Mouse (Mus musculus) forebrain, embryonic 16.5 days (tissue): Measurements from ENCODE around the gene Smad5. TPM values are rescaled to one million over a fixed set of nuclear protein-coding genes. Genes with fewer than 3 reads are reported as not detected.

Experiments
- ATAC-seq: fragments of 200-750 bp; cut with Nextera tagmentation; 2 replicates; pipeline ENCODE4 v1.8.0; 2017; ENCODE audit warnings: mild to moderate bottlenecking, moderate library complexity
- H3K27ac ChIP-seq: fragments of 300-500 bp; sonication (generic); 2 replicates; pipeline ENCODE4 v1.5.1; 2014; ENCODE audit warnings: low read length, control low read depth
- H3K27me3 ChIP-seq: fragments of 300-500 bp; sonication (generic); replicated peaks from 2 replicates; pipeline ENCODE4 v1.6.1; 2014; ENCODE audit warnings: low read length; ENCODE audit not compliant: control insufficient read depth, insufficient read depth
- H3K36me3 ChIP-seq: fragments of 300-500 bp; sonication (generic); 2 replicates; pipeline ENCODE4 v1.6.1; 2014; ENCODE audit not compliant: control insufficient read depth, insufficient read depth
- H3K4me1 ChIP-seq: fragments of 300-500 bp; sonication (generic); replicated peaks from 2 replicates; pipeline ENCODE4 v1.6.1; 2014; ENCODE audit warnings: low read length; ENCODE audit not compliant: control insufficient read depth, insufficient read depth
- H3K4me2 ChIP-seq: fragments of 300-500 bp; sonication (generic); 2 replicates; pipeline ENCODE4 v1.6.1; 2014; ENCODE audit warnings: mild to moderate bottlenecking, low read length, control low read depth
- H3K4me3 ChIP-seq: fragments of 300-500 bp; sonication (generic); replicated peaks from 2 replicates; pipeline ENCODE4 v1.5.1; 2014; ENCODE audit warnings: mild to moderate bottlenecking, low read length, control low read depth
- H3K9ac ChIP-seq: fragments of 300-500 bp; sonication (generic); replicated peaks from 2 replicates; pipeline ENCODE4 v1.6.1; 2014; ENCODE audit warnings: low read depth, low read length, control low read depth
- H3K9me3 ChIP-seq: fragments of 300-500 bp; sonication (generic); 2 replicates; pipeline ENCODE4 v1.6.1; 2016; ENCODE audit warnings: low read length; ENCODE audit not compliant: control insufficient read depth
- WGBS: fragments of 180-500 bp; shearing (Covaris S2); extraction: QIAGEN DNeasy Blood & Tissue Kit; methylation state at CpG from one replicate; pipeline ENCODE4 v1.1.7; 2014; 5-methylcytosine and 5-hydroxymethylcytosine counted together
- polyA plus RNA-seq: library from polyadenylated mRNA; unstranded; fragments of >200 nt; fragmentation: Nextera tagmentation; extraction: Ambion mirVana; gene quantifications from 2 replicates; pipeline ENCODE4 v1.2.1, GENCODE M21; 2015

The Smad5 gene
- polyA plus RNA-seq, 1 experiment from 2014 or later = 32.9 TPM

- no peak overlapping the region for H3K4me3 ChIP-seq
- no peak for ATAC-seq
- no peak overlapping the region for H3K4me2 ChIP-seq
- peaks cover 21% of the 10 kb centered on the region for H3K27me3 ChIP-seq
- no peaks in the 10 kb centered on the region for H3K36me3 ChIP-seq
- H3K27ac ChIP-seq = no peak overlapping the region
- no peak overlapping the region for H3K9ac ChIP-seq
- H3K4me1 ChIP-seq = peaks cover 17% of the 10 kb centered on the region
- H3K9me3 ChIP-seq = no peaks in the 10 kb centered on the region
- 49% methylated on average over 12 of the region's 12 CpGs for WGBS
Measured at GRCm38 (mm10) chr13:56757201-56757600, 54.4 kb downstream of the Smad5 start.

DNA sequence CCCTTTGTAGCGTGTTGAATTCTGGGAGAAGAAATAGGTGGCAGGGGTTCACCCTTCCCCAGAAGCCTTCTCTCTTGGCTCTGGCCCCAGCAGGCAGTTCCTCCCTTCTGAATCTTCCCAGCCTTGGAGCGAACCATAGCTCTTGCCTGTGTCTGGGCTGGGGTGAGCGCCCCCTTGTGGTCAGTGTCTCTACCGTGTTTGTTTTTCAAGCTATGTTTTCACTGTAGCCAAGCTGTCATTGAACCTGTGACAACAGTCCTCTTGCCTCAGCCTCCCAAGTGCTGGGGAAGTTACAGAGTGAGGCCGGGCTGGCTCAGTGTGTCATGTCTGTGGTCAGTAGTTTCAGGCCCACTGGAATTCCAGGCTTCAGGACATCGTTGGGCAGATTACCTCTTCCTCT lies 55.7 kb downstream of the Smad5 start:
- H3K27me3 ChIP-seq = peaks cover 11% of the 10 kb centered on the region; the same call in 1 of the 2 replicates
- H3K9ac ChIP-seq = no peak overlapping the region
- H3K4me3 ChIP-seq = no peak overlapping the region
- H3K4me2 ChIP-seq = no peak overlapping the region
- peaks cover 17% of the 10 kb centered on the region for H3K4me1 ChIP-seq
- no peaks in the 10 kb centered on the region for H3K9me3 ChIP-seq
- WGBS = 33% methylated on average over 6 of the region's 6 CpGs
- 0 out of 2 replicates have a peak, but pooled peaks have one; percentile 31 for ATAC-seq
- no peaks in the 10 kb centered on the region for H3K36me3 ChIP-seq
- no peak overlapping the region for H3K27ac ChIP-seq

- no peak overlapping the region for H3K27ac ChIP-seq
- H3K9ac ChIP-seq = no peak overlapping the region
- WGBS = 34% methylated on average over 13 of the region's 13 CpGs
- H3K36me3 ChIP-seq = no peaks in the 10 kb centered on the region
- ATAC-seq = peak; percentile 72
- no peak overlapping the region for H3K4me3 ChIP-seq
- H3K9me3 ChIP-seq = no peaks in the 10 kb centered on the region
- no peak overlapping the region for H3K4me2 ChIP-seq
- H3K4me1 ChIP-seq = peaks cover 14% of the 10 kb centered on the region
- no peaks in the 10 kb centered on the region for H3K27me3 ChIP-seq
Measured at GRCm38 (mm10) chr13:56762446-56763229, 59.8 kb downstream of the Smad5 start.

- 61% methylated on average over 25 of the region's 25 CpGs for WGBS
- Histone ChIP-seq H3K27me3 (no peaks in the 10 kb centered on the region), H3K9ac (no peak overlapping the region), H3K4me1 (peaks cover 25% of the 10 kb centered on the region), H3K36me3 (no peaks in the 10 kb centered on the region), H3K27ac (no peak overlapping the region), H3K4me3 (no peak overlapping the region), H3K4me2 (no peak overlapping the region), H3K9me3 (no peaks in the 10 kb centered on the region)
- ATAC-seq = no peak
Measured at GRCm38 (mm10) chr13:56765284-56766032, 62.6 kb downstream of the Smad5 start.

DNA sequence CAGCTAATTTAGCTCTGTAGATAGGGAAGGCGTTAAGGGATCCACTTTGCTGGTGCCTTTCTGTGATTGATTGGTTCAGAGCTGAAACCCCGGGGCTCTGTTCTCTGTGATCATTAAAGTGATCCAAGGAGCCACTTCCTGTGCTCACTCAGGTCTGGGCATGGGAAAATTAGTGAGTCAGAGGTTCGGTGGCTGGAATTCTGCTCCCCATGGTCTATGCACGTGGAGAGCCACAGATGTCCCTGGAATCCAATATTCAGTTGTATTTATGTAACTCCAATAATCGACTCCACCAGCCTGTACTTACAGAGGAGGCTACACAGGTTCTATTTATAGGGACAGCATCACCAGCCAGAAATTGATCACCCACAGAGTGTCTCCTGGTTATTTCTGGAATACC lies 63.4 kb downstream of the Smad5 start:
- ATAC-seq = no peak
- H3K27ac ChIP-seq = no peak overlapping the region
- H3K9me3 ChIP-seq = no peaks in the 10 kb centered on the region
- H3K4me3 ChIP-seq = no peak overlapping the region
- peaks cover 30% of the 10 kb centered on the region for H3K4me1 ChIP-seq
- H3K36me3 ChIP-seq = no peaks in the 10 kb centered on the region
- H3K9ac ChIP-seq = no peak overlapping the region
- H3K4me2 ChIP-seq = no peak overlapping the region
- H3K27me3 ChIP-seq = no peaks in the 10 kb centered on the region
- WGBS = 59% methylated on average over 5 of the region's 5 CpGs

- Histone ChIP-seq H3K27ac (peak overlapping the region; percentile 35; the same call in 1 of the 2 replicates), H3K9ac (no peak overlapping the region), H3K4me2 (no peak overlapping the region), H3K4me3 (no peak overlapping the region), H3K4me1 (peaks cover 27% of the 10 kb centered on the region), H3K9me3 (no peaks in the 10 kb centered on the region), H3K27me3 (no peaks in the 10 kb centered on the region), H3K36me3 (no peaks in the 10 kb centered on the region)
- no peak for ATAC-seq
- 17% methylated on average over 4 of the region's 4 CpGs for WGBS
Measured at GRCm38 (mm10) chr13:56769431-56769830, 66.6 kb downstream of the Smad5 start.

DNA sequence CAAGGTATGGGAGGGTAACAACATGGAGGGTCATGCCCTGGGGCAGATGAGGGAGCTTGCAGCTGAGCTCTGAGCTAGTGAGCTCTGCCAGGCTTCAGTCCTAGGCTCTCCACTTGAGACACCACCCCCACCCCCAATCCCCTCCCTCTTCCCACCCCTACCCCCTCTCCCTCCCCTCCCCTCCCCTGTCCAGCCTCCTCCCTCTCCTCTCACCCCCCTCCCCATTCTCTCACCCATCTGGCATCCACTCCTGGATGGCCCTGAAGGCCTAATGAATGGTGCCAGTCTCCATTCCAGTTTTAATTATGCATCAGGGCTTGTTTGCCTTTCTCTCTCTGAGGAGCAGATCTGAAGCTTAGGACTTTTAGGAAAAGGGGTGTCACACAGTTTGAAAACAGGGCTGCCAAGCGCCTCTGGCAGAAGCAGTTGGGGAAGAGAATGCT lies 67.3 kb downstream of the Smad5 start:
- Histone ChIP-seq H3K36me3 (no peaks in the 10 kb centered on the region), H3K4me2 (no peak overlapping the region), H3K27me3 (no peaks in the 10 kb centered on the region), H3K27ac (peak overlapping the region; percentile 73), H3K4me1 (peaks cover 33% of the 10 kb centered on the region), H3K9ac (no peak overlapping the region), H3K4me3 (no peak overlapping the region), H3K9me3 (no peaks in the 10 kb centered on the region)
- ATAC-seq = peak; percentile 75
- WGBS = 13% methylated on average over 1 of the region's 1 CpGs

- WGBS = 59% methylated on average over 5 of the region's 5 CpGs
- Histone ChIP-seq H3K4me1 (peaks cover 33% of the 10 kb centered on the region), H3K36me3 (no peaks in the 10 kb centered on the region), H3K4me3 (no peak overlapping the region), H3K27ac (peak overlapping the region; percentile 73), H3K27me3 (no peaks in the 10 kb centered on the region), H3K9me3 (no peaks in the 10 kb centered on the region), H3K4me2 (no peak overlapping the region), H3K9ac (no peak overlapping the region)
- ATAC-seq = no peak
Measured at GRCm38 (mm10) chr13:56770786-56771185, 68.0 kb downstream of the Smad5 start.

DNA sequence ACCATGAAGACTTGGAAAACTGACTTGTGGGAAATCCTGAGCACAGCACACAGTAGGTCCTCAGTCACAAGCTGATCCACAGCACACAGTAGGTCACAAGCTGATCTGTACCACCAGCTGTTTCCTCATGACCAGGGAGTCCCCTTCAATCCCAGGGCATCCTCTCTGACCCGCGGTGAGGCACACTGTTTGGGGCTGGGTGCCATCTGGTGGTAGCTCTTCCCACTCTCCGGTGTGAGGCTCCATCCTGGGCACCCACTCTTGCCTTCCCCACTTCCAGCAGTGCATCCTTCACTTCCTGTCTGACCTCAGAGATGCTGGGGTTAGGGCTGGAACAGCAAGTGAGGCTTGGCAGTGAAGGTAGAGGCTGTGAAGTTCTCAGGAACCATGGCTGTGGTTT lies 69.8 kb downstream of the Smad5 start:
- no peak for ATAC-seq

More for the DNA sequence above, 69.8 kb downstream of the Smad5 start:
- Histone ChIP-seq H3K36me3 (no peaks in the 10 kb centered on the region), H3K4me1 (peaks cover 33% of the 10 kb centered on the region), H3K9me3 (no peaks in the 10 kb centered on the region), H3K9ac (no peak overlapping the region), H3K4me3 (no peak overlapping the region), H3K27ac (no peak overlapping the region), H3K27me3 (no peaks in the 10 kb centered on the region), H3K4me2 (no peak overlapping the region)
- 51% methylated on average over 3 of the region's 3 CpGs for WGBS
